Mouse (Mus musculus): ENCODE measurements around the gene Lemd1. TPM values are rescaled to one million over a fixed set of nuclear protein-coding genes. Genes with fewer than 3 reads are reported as not detected.

Lemd1 gene
- polyA plus RNA-seq, 1 experiment = not detected

- Histone ChIP-seq H3K4me1 (ENCODE audit: control insufficient read depth, insufficient read depth, low read length) (no peaks in the 10 kb centered on the region), H3K4me3 (replicated peaks; ENCODE audit: control insufficient read depth, low read depth, low read length) (no peak overlapping the region), H3K27ac (ENCODE audit: control insufficient read depth, insufficient read depth, low read depth, low read length, poor library complexity) (no peak overlapping the region)
- WGBS = 56% methylated on average over 11 of the region's 11 CpGs
- no peak for TF ChIP-seq CTCF (IDR thresholded peaks at IDR 0.05; ENCODE audit: control insufficient read depth, insufficient read depth, low read length)
- no peak for TF ChIP-seq POLR2A (IDR thresholded peaks at IDR 0.05; ENCODE audit: borderline replicate concordance, control insufficient read depth, low read depth, low read length)
These were observed 9.6 kb downstream of the Lemd1 start for GRCm38 (mm10) chr1:132200562-132201510.

DNA sequence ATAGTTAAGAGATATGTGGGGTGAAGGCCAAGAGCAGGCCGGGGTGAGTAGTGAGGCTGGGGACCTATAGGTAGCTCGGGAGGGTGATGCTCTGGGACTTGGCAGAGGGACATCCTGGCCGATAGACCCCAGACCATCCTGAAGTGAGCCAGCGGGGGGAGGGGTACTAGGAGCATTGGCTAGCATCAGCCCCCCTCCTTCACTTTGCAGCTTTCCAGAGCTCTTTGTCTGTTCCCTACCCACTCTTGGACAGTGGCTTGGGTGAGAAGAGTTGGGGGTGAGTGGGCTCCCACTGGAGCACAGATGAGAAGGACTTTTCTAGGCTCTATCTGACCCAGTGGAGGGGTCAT is 10.3 kb downstream of the Lemd1 start:
- Histone ChIP-seq H3K4me1 (ENCODE audit: control insufficient read depth, insufficient read depth, low read length) (no peaks in the 10 kb centered on the region; the same call in 1 of the 2 replicates), H3K4me3 (replicated peaks; ENCODE audit: control insufficient read depth, low read depth, low read length) (no peak overlapping the region), H3K27ac (ENCODE audit: control insufficient read depth, insufficient read depth, low read depth, low read length, poor library complexity) (no peak overlapping the region)
- WGBS = 72% methylated on average over 4 of the region's 4 CpGs
- no peak for TF ChIP-seq CTCF (IDR thresholded peaks at IDR 0.05; ENCODE audit: control insufficient read depth, insufficient read depth, low read length)
- no peak for TF ChIP-seq POLR2A (IDR thresholded peaks at IDR 0.05; ENCODE audit: borderline replicate concordance, control insufficient read depth, low read depth, low read length)

GRCm38 (mm10) chr1:132201936-132202335 is 10.7 kb downstream of the Lemd1 start:
- Histone ChIP-seq H3K4me1 (ENCODE audit: control insufficient read depth, insufficient read depth, low read length) (no peaks in the 10 kb centered on the region; the same call in 1 of the 2 replicates), H3K4me3 (replicated peaks; ENCODE audit: control insufficient read depth, low read depth, low read length) (no peak overlapping the region), H3K27ac (ENCODE audit: control insufficient read depth, insufficient read depth, low read depth, low read length, poor library complexity) (no peak overlapping the region)
- 81% methylated on average over 2 of the region's 2 CpGs for WGBS
- TF ChIP-seq CTCF (IDR thresholded peaks at IDR 0.05; ENCODE audit: control insufficient read depth, insufficient read depth, low read length) = no peak
- TF ChIP-seq POLR2A (IDR thresholded peaks at IDR 0.05; ENCODE audit: borderline replicate concordance, control insufficient read depth, low read depth, low read length) = no peak

DNA sequence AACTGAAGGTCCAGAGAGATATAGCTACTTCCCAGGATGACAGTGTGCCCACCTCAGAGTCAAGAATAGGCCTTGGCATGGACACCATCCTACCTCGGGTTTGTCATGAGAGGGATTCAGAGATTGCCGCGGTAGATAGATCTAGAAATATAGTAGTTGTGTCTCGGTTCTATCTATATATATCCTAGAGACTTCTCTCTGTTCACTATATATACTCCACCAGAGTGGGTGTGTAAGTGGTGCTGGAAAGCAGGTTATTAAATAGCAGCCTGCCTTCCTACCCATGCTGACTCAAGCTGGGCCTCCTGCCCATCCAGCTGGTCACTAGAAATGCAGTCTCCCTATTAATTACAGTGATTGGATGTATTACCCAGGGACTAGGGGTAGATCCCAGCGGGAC is 11.5 kb downstream of the Lemd1 start:
- 81% methylated on average over 5 of the region's 5 CpGs for WGBS
- no peak overlapping the region for H3K27ac ChIP-seq (ENCODE audit: control insufficient read depth, insufficient read depth, low read depth, low read length, poor library complexity)
- no peaks in the 10 kb centered on the region; the same call in 1 of the 2 replicates for H3K4me1 ChIP-seq (ENCODE audit: control insufficient read depth, insufficient read depth, low read length)
- H3K4me3 ChIP-seq (replicated peaks; ENCODE audit: control insufficient read depth, low read depth, low read length) = no peak overlapping the region
- TF ChIP-seq POLR2A (IDR thresholded peaks at IDR 0.05; ENCODE audit: borderline replicate concordance, control insufficient read depth, low read depth, low read length) = no peak
- TF ChIP-seq CTCF (IDR thresholded peaks at IDR 0.05; ENCODE audit: control insufficient read depth, insufficient read depth, low read length) = no peak

- WGBS = 19% methylated on average over 5 of the region's 5 CpGs
- TF ChIP-seq POLR2A (IDR thresholded peaks at IDR 0.05; ENCODE audit: borderline replicate concordance, control insufficient read depth, low read depth, low read length) (no peak), CTCF (IDR thresholded peaks at IDR 0.05; ENCODE audit: control insufficient read depth, insufficient read depth, low read length) (no peak)
- no peak overlapping the region for H3K27ac ChIP-seq (ENCODE audit: control insufficient read depth, insufficient read depth, low read depth, low read length, poor library complexity)
- no peaks in the 10 kb centered on the region; the same call in 1 of the 2 replicates for H3K4me1 ChIP-seq (ENCODE audit: control insufficient read depth, insufficient read depth, low read length)
- no peak overlapping the region for H3K4me3 ChIP-seq (replicated peaks; ENCODE audit: control insufficient read depth, low read depth, low read length)
These were observed 14.7 kb downstream of the Lemd1 start for GRCm38 (mm10) chr1:132205958-132206357.

- H3K4me1 ChIP-seq (ENCODE audit: control insufficient read depth, insufficient read depth, low read length) = no peaks in the 10 kb centered on the region; the same call in 1 of the 2 replicates
- TF ChIP-seq POLR2A (IDR thresholded peaks at IDR 0.05; ENCODE audit: borderline replicate concordance, control insufficient read depth, low read depth, low read length) = no peak
- TF ChIP-seq CTCF (IDR thresholded peaks at IDR 0.05; ENCODE audit: control insufficient read depth, insufficient read depth, low read length) = no peak
- no peak overlapping the region for H3K27ac ChIP-seq (ENCODE audit: control insufficient read depth, insufficient read depth, low read depth, low read length, poor library complexity)
- WGBS = 66% methylated on average over 3 of the region's 3 CpGs
- no peak overlapping the region for H3K4me3 ChIP-seq (replicated peaks; ENCODE audit: control insufficient read depth, low read depth, low read length)
These were observed 15.6 kb downstream of the Lemd1 start for GRCm38 (mm10) chr1:132206828-132207227.

- TF ChIP-seq CTCF (IDR thresholded peaks at IDR 0.05; ENCODE audit: control insufficient read depth, insufficient read depth, low read length) (no peak), POLR2A (IDR thresholded peaks at IDR 0.05; ENCODE audit: borderline replicate concordance, control insufficient read depth, low read depth, low read length) (no peak)
- 44% methylated on average over 4 of the region's 4 CpGs for WGBS
- Histone ChIP-seq H3K4me3 (replicated peaks; ENCODE audit: control insufficient read depth, low read depth, low read length) (no peak overlapping the region), H3K27ac (ENCODE audit: control insufficient read depth, insufficient read depth, low read depth, low read length, poor library complexity) (no peak overlapping the region), H3K4me1 (ENCODE audit: control insufficient read depth, insufficient read depth, low read length) (no peaks in the 10 kb centered on the region; the same call in 1 of the 2 replicates)
These were observed 16.9 kb downstream of the Lemd1 start for GRCm38 (mm10) chr1:132208154-132208553.

DNA sequence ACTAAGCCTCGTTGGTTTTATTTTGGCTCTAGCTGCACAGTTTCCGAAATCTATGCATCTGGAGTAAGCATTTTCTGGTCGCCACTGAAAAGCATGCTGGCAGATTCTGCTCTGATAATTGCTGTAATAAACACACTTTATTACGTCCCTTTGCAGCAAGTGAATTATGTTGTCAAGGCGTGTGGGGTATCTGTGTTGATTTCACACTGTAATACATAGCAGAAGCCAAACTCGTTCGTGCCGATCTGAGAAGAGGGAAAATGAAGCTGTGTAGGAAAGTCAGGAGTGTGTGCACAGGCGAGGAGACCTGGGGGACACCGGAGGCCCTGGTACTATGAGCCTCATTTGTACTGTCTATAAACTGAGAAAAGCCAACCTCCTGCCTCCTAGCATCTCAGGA is 18.2 kb downstream of the Lemd1 start:
- Histone ChIP-seq H3K4me1 (ENCODE audit: control insufficient read depth, insufficient read depth, low read length) (no peaks in the 10 kb centered on the region; the same call in 1 of the 2 replicates), H3K4me3 (replicated peaks; ENCODE audit: control insufficient read depth, low read depth, low read length) (no peak overlapping the region), H3K27ac (ENCODE audit: control insufficient read depth, insufficient read depth, low read depth, low read length, poor library complexity) (no peak overlapping the region)
- no peak for TF ChIP-seq POLR2A (IDR thresholded peaks at IDR 0.05; ENCODE audit: borderline replicate concordance, control insufficient read depth, low read depth, low read length)
- TF ChIP-seq CTCF (IDR thresholded peaks at IDR 0.05; ENCODE audit: control insufficient read depth, insufficient read depth, low read length) = no peak
- WGBS = 77% methylated on average over 10 of the region's 10 CpGs
